Mouse (Mus musculus): ENCODE data around the gene Zfhx3. TPM values are rescaled to one million over a fixed set of nuclear protein-coding genes. Genes with fewer than 3 reads are reported as not detected.

The Zfhx3 gene
- polyA plus RNA-seq, 1 experiment from 2014 or later = 38.7 TPM

DNA sequence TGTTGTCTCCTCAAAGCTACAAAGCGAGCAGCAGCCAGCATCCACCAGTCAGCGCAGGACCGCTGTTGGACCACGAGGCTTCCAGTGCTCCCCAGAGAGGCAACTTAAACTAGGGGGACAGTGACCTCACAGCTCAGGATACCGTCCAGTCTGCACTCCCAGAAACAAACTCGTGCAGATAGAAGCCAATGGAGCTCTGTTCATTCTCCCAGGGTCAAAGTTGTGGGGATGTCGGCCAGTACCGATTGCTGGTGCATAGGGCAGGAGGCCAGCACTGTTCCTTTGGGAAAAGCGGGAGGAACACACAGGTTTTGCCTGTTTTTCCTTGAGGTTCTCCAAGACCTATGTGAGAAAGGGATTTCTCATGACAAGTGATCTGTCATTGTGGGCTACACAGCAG, 982.1 kb downstream of the Zfhx3 start:
- Histone ChIP-seq H3K9ac (no peak overlapping the region), H3K27me3 (replicated peaks) (no peaks in the 10 kb centered on the region), H3K36me3 (no peaks in the 10 kb centered on the region), H3K4me2 (replicated peaks) (no peak overlapping the region), H3K4me1 (peaks cover 13% of the 10 kb centered on the region), H3K9me3 (no peaks in the 10 kb centered on the region), H3K4me3 (no peak overlapping the region), H3K27ac (no peak overlapping the region)
- no peak for ATAC-seq (ENCODE audit: low FRiP score, low read depth)
- WGBS = 94% methylated on average over 9 of the region's 9 CpGs

- H3K27ac ChIP-seq = no peak overlapping the region
These were observed 983.7 kb downstream of the Zfhx3 start for GRCm38 (mm10) chr8:108926106-108926505.

GRCm38 (mm10) chr8:108930635-108931034, 988.2 kb downstream of the Zfhx3 start:
- no peaks in the 10 kb centered on the region for H3K9me3 ChIP-seq
- ATAC-seq (ENCODE audit: low FRiP score, low read depth) = no peak
- H3K9ac ChIP-seq = no peak overlapping the region
- H3K36me3 ChIP-seq = peaks cover 19% of the 10 kb centered on the region
- H3K4me1 ChIP-seq = peaks cover 9% of the 10 kb centered on the region
- no peak overlapping the region for H3K4me3 ChIP-seq
- H3K27ac ChIP-seq = no peak overlapping the region
- 80% methylated on average over 5 of the region's 5 CpGs for WGBS
- H3K4me2 ChIP-seq (replicated peaks) = no peak overlapping the region
- H3K27me3 ChIP-seq (replicated peaks) = no peaks in the 10 kb centered on the region

More at GRCm38 (mm10) chr8:108926106-108926505, 983.7 kb downstream of the Zfhx3 start:
- H3K27me3 ChIP-seq (replicated peaks) = no peaks in the 10 kb centered on the region
- H3K9ac ChIP-seq = no peak overlapping the region
- peaks cover 9% of the 10 kb centered on the region; the same call in 1 of the 2 replicates for H3K4me1 ChIP-seq
- WGBS = 92% methylated on average over 11 of the region's 11 CpGs
- H3K4me2 ChIP-seq (replicated peaks) = no peak overlapping the region
- H3K4me3 ChIP-seq = no peak overlapping the region
- H3K9me3 ChIP-seq = no peaks in the 10 kb centered on the region
- no peak for ATAC-seq (ENCODE audit: low FRiP score, low read depth)
- no peaks in the 10 kb centered on the region for H3K36me3 ChIP-seq

DNA sequence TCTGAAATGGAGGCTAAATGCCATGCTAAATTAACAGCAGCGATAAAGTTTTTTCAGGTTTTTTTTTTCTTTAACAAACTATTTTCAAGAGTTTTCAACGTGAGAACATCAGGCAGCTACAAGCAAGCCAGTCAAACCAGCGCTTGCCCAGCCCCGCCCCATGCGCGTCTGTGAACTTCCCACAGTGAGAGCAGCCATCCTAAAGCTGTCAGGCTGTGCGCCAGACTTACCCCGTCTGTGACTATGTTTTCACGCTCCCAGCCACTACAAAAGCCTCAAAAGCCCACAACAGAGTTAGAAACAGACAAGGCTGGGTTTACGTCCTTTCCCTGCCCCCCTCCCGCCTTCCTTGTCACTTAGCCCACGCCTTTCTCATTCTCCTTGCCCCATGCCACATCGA, 989.4 kb downstream of the Zfhx3 start:
- peaks cover 24% of the 10 kb centered on the region for H3K36me3 ChIP-seq
- no peak overlapping the region for H3K4me3 ChIP-seq
- H3K4me2 ChIP-seq (replicated peaks) = no peak overlapping the region
- H3K27ac ChIP-seq = no peak overlapping the region
- H3K27me3 ChIP-seq (replicated peaks) = no peaks in the 10 kb centered on the region
- 45% methylated on average over 13 of the region's 13 CpGs for WGBS
- H3K9me3 ChIP-seq = no peaks in the 10 kb centered on the region
- H3K9ac ChIP-seq = no peak overlapping the region
- peaks cover 9% of the 10 kb centered on the region for H3K4me1 ChIP-seq
- no peak for ATAC-seq (ENCODE audit: low FRiP score, low read depth)

- Histone ChIP-seq H3K36me3 (peaks cover 25% of the 10 kb centered on the region), H3K9me3 (no peaks in the 10 kb centered on the region), H3K9ac (no peak overlapping the region), H3K4me2 (replicated peaks) (no peak overlapping the region), H3K27ac (no peak overlapping the region), H3K27me3 (replicated peaks) (no peaks in the 10 kb centered on the region), H3K4me3 (no peak overlapping the region), H3K4me1 (peaks cover 11% of the 10 kb centered on the region)
- no peak for ATAC-seq (ENCODE audit: low FRiP score, low read depth)
- 93% methylated on average over 9 of the region's 9 CpGs for WGBS
These were observed 990.3 kb downstream of the Zfhx3 start for GRCm38 (mm10) chr8:108932729-108933128.

GRCm38 (mm10) chr8:108935834-108936694, 993.6 kb downstream of the Zfhx3 start:
- Histone ChIP-seq H3K9me3 (no peaks in the 10 kb centered on the region), H3K9ac (no peak overlapping the region), H3K27ac (no peak overlapping the region), H3K27me3 (replicated peaks) (no peaks in the 10 kb centered on the region), H3K4me3 (no peak overlapping the region), H3K36me3 (peaks cover 49% of the 10 kb centered on the region), H3K4me1 (peaks cover 6% of the 10 kb centered on the region), H3K4me2 (replicated peaks) (no peak overlapping the region)
- no peak for ATAC-seq (ENCODE audit: low FRiP score, low read depth)
- WGBS = 89% methylated on average over 18 of the region's 18 CpGs

DNA sequence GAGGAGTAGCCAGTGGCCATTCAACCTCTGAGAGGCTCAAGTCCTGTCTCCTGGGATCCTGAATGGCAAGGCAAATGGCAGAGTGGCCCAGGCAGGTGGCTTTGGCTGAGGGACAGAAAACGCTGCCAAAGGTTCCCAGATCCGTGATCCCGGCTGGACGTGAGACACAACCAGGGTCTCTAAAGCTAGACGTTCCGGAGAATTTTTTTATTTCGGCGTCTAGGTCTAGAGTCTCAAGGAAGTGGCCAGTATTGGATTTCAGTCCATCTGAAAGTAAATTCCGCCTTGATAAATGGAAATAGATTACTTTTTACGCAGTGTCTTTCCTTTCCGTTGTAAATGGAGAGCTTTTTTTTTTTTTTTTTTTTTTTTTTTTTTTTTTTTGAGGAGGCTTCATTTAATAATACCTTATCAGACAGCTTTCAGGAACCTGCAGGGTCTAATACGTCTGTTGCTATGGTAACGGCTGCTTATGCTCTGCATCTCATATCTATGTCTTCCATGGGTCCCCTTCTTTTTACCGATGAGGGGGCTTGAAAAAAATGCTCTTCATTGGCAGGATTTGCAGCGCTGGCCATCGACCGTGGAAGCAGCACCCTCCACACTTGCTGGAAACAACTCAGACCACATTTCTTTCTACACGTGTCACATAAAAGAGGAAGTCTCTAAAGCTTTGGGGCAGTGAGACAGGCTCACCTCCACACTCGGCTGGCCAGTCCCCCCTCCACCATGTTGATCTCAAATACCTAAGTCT, 994.4 kb downstream of the Zfhx3 start:
- no peak for ATAC-seq (ENCODE audit: low FRiP score, low read depth)
- Histone ChIP-seq H3K9me3 (no peaks in the 10 kb centered on the region), H3K4me3 (no peak overlapping the region), H3K36me3 (peaks cover 49% of the 10 kb centered on the region), H3K9ac (no peak overlapping the region), H3K27me3 (replicated peaks) (no peaks in the 10 kb centered on the region), H3K4me2 (replicated peaks) (no peak overlapping the region), H3K4me1 (peaks cover 5% of the 10 kb centered on the region), H3K27ac (no peak overlapping the region)
- WGBS = 86% methylated on average over 19 of the region's 19 CpGs

DNA sequence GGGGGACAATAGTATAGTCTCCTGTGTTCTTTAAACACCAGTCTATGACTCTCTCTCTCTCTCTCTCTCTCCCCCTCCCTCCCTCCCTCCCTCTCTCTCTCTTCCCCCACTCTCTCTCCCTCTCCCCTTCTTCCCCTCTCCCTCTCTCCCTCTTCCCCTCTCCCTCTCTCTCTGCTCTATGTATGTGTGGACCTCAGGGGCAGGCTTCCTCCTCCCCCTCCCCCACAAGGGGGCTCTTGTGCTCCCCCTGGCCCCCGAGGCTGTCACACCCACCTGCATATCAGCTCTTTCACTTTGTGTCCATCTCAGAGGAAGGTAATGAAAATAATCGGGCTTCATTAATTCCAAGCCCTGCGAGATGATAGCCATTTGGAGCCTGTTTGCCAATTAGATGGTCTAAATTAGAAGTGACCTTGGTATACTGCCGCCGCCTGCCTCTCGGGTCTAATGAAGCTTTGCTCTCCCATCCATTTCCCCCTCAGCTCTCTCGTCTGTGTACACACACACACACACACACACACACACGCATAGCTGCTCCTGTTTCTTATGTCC, 995.5 kb downstream of the Zfhx3 start:
- Histone ChIP-seq H3K9ac (no peak overlapping the region), H3K4me3 (no peak overlapping the region), H3K9me3 (no peaks in the 10 kb centered on the region), H3K27ac (no peak overlapping the region), H3K36me3 (peaks cover 49% of the 10 kb centered on the region), H3K27me3 (replicated peaks) (no peaks in the 10 kb centered on the region), H3K4me2 (replicated peaks) (no peak overlapping the region), H3K4me1 (peaks cover 9% of the 10 kb centered on the region)
- 72% methylated on average over 8 of the region's 8 CpGs for WGBS
- no peak for ATAC-seq (ENCODE audit: low FRiP score, low read depth)

DNA sequence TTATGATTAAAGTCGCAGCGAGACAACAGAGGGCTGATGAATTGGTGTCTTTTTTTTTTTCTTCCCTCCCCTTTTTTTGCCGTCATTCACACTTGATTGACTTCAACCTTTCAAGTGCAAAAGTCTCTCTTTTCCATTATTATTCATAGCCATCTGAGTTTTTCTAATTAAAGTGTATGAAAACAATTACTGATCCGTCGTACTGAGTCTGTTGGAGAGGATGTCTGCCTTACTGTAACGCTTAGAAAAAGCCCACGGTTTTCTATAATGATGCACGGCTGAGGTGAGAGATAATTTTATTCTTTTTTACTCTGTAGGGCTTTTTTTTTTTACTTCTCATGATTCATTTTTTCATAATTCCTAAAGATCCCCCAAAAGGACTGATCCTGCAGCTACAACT, 1000.2 kb downstream of the Zfhx3 start:
- WGBS = 69% methylated on average over 8 of the region's 8 CpGs
- ATAC-seq (ENCODE audit: low FRiP score, low read depth) = no peak
- H3K9ac ChIP-seq = no peak overlapping the region

GRCm38 (mm10) chr8:108943132-108943531, 1000.7 kb downstream of the Zfhx3 start:
- H3K9me3 ChIP-seq = peaks cover 6% of the 10 kb centered on the region; the same call in 1 of the 2 replicates
- no peaks in the 10 kb centered on the region for H3K27me3 ChIP-seq (replicated peaks)
- H3K9ac ChIP-seq = no peak overlapping the region
- H3K4me2 ChIP-seq (replicated peaks) = no peak overlapping the region
- peaks cover 21% of the 10 kb centered on the region for H3K4me1 ChIP-seq
- H3K4me3 ChIP-seq = no peak overlapping the region
- 69% methylated on average over 11 of the region's 11 CpGs for WGBS
- ATAC-seq (ENCODE audit: low FRiP score, low read depth) = no peak
- no peak overlapping the region for H3K27ac ChIP-seq
- peaks cover 54% of the 10 kb centered on the region for H3K36me3 ChIP-seq

More for the DNA sequence above, 1000.2 kb downstream of the Zfhx3 start:
- peak overlapping the region; percentile 20; the same call in 1 of the 2 replicates for H3K27ac ChIP-seq
- H3K27me3 ChIP-seq (replicated peaks) = no peaks in the 10 kb centered on the region
- peaks cover 22% of the 10 kb centered on the region for H3K4me1 ChIP-seq
- no peak overlapping the region for H3K4me3 ChIP-seq
- no peak overlapping the region for H3K4me2 ChIP-seq (replicated peaks)
- H3K9me3 ChIP-seq = peaks cover 6% of the 10 kb centered on the region; the same call in 1 of the 2 replicates
- peaks cover 54% of the 10 kb centered on the region for H3K36me3 ChIP-seq

GRCm38 (mm10) chr8:108944312-108944711, 1001.9 kb downstream of the Zfhx3 start:
- Histone ChIP-seq H3K36me3 (peaks cover 60% of the 10 kb centered on the region), H3K27me3 (replicated peaks) (no peaks in the 10 kb centered on the region), H3K4me3 (no peak overlapping the region), H3K27ac (no peak overlapping the region), H3K9ac (no peak overlapping the region), H3K4me1 (peaks cover 21% of the 10 kb centered on the region), H3K4me2 (replicated peaks) (no peak overlapping the region), H3K9me3 (peaks cover 17% of the 10 kb centered on the region)
- ATAC-seq (ENCODE audit: low FRiP score, low read depth) = no peak
- WGBS = 49% methylated on average over 13 of the region's 13 CpGs

DNA sequence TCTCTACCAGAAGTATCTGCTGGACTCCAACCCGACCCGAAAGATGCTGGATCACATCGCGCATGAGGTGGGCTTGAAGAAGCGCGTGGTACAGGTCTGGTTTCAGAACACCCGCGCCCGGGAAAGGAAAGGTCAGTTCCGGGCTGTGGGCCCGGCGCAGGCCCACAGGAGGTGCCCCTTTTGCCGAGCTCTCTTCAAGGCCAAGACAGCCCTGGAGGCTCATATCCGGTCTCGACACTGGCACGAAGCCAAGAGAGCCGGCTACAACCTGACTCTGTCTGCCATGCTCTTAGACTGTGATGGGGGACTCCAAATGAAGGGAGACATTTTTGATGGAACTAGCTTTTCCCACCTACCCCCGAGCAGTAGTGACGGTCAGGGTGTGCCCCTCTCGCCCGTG, 1007.9 kb downstream of the Zfhx3 start:
- no peak for ATAC-seq (ENCODE audit: low FRiP score, low read depth)
- H3K27ac ChIP-seq = no peak overlapping the region
- peaks cover 36% of the 10 kb centered on the region for H3K9me3 ChIP-seq
- no peak overlapping the region for H3K4me3 ChIP-seq
- no peak overlapping the region for H3K9ac ChIP-seq
- no peak overlapping the region for H3K4me2 ChIP-seq (replicated peaks)
- peaks cover 98% of the 10 kb centered on the region for H3K36me3 ChIP-seq
- H3K27me3 ChIP-seq (replicated peaks) = no peaks in the 10 kb centered on the region
- no peaks in the 10 kb centered on the region for H3K4me1 ChIP-seq
- WGBS = 97% methylated on average over 21 of the region's 21 CpGs

Data from neural tube, embryonic 12.5 days (tissue).